Mouse (Mus musculus) granulocyte monocyte progenitor cell, adult 5-6 weeks (primary cell): ENCODE data around the gene Pxdn. TPM values are rescaled to one million over a fixed set of nuclear protein-coding genes. Genes with fewer than 3 reads are reported as not detected.

Experiments used
- ATAC-seq: replicated peaks from 2 replicates; pipeline ENCODE4 v1.8.0; 2016; ENCODE audit warnings: mild to moderate bottlenecking, moderate TSS enrichment, inconsistent platforms; ENCODE audit not compliant: poor library complexity, severe bottlenecking
- total RNA-seq, 2 experiments: library from RNA; stranded (forward) in 1 of 2; stranded (reverse) in 1 of 2; fragments of 200-712, 200-1000 nt in 1 of 2; fragments of >200 nt in 1 of 2; fragmentation: Nextera tagmentation in 1 of 2; gene quantifications; 2 replicates each; pipeline ENCODE4 v1.2.3; 2014 to 2017

The Pxdn gene
- total RNA-seq, 2 experiments from 2014 or later, result not detected

DNA sequence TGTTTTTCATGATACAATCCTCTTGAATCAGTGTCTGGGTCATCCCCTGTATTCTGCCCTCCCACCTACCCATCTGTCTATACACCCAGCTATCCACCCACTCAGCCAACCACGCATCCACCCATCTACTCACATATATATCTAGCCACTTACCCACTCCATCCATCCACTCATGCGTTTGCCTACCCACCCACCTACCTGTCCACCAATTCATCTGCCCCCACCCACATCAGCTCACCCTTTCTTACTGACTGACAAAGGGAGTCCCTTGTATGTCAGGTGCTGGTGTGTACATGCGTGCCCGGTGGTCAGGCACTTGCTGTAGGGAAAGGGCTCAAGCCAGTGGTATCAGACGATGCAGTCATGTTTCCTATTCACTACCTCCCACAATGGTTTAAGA lies 14.1 kb downstream of the Pxdn start:
- ATAC-seq, result no peak

DNA sequence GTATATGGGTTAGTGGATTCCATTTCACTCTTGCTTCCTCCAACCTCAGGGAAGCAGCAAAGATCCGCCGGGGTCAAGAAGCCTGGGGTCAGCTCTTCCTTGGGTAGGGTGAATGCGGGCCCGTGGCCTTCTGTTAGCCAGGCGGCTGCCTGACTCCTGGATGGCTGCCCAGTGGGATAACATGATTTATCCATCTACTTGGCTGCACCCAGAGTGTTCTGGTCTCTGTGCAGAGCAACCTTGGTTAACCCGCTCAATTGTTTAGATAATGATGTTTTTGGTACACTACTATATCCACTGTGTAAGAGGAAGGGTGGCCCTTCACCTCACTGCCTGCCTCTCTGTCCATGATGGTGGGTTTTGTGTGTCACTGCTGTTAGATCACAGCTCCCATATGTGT lies 14.7 kb downstream of the Pxdn start:
- no peak for ATAC-seq

DNA sequence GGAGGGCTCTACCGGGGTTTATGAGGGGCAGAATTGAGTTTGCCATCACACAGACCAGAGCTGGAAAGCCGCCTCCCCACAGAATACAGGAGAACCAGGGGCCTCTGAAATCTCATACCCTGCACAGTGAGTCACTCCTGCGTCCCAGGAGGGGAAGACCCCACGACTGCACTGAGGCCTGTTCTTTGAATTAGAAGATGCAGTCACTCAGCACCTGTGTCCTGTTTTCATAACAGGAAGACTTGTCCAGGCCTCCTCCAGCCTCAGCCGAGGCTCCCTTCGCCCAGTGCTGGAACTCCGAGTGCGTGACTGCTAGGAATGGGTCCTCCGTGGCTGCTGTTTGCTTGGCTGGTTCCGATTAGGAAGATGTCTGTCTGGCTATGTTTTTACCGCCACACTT lies 16.6 kb downstream of the Pxdn start:
- no peak for ATAC-seq

DNA sequence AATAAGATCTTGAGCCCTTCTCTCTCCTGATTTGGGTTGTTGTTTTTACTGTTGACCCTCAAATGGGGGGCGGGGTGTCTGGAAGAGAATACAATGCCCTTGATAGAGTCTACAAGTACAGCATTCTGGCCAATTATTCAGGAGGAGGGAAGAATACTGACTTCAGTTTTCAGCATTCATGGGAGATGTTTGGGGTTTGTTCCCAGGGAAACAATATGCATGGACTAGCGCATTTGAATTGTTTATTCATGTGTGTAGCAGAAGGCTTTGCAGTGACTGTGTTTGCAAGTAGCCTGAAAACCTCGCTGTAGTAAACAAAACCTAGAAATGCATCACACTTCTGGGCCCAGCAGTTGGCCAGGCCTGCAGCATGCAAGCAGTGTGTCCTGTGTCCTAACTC lies 17.1 kb downstream of the Pxdn start:
- no peak for ATAC-seq

DNA sequence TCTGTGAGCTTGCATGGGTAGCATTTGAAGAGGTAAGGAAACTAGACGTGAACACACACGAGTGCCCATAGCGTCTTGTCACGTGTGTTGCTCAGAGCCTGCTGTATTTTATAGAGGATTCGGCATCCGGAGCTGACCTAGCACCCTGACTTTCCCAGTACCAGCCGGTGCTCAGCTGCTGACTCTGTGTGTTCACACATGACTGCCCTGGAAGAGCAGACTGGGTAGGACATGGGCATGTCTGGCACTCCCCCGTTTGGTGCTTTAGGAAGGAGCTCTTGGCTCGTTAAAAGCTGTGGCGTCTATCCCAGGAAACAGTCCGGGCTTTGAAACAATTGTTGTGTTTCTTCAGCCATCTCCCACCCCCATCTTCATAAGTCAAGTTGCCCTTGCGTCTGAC lies 19.6 kb downstream of the Pxdn start:
- ATAC-seq, result no peak

DNA sequence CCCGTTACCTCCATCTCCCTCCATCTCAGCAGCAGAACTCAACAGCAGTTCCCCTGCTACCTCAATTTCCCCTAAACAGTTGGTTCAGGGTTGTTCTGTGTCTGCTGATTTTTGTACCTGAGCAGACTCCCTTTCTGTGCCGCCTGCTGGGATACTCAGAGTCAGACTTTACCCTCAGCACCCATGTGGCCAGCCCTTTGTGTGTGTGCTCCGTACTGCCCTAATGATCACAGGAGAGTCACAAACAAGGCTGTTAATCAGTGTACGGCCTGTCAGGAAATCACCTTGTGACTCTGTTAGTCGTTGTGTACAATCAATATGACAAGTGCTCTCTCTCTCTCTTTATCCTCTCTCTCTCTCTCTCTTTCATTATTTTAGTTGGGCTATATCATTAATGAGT lies 21.2 kb downstream of the Pxdn start:
- no peak for ATAC-seq

DNA sequence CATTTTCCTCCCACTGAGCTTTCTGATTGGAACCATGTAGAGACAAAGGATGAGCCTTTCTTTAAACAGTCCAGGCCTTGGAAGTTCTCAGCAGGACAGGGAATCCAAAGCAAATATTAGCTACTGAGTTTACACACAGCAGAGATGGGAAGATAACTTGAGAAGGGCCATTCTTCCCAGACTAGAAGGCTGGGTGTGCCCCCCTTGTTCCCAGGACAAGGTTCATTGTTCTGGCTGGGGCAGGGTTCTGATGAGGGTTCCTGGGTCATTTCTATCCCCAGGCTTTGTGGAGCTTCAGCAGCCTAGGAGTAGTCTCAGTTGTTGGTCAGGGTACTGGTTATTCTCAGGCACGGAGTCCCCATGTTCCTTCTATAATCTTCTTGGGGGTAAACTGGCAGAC lies 23.6 kb downstream of the Pxdn start:
- ATAC-seq, result no peak

DNA sequence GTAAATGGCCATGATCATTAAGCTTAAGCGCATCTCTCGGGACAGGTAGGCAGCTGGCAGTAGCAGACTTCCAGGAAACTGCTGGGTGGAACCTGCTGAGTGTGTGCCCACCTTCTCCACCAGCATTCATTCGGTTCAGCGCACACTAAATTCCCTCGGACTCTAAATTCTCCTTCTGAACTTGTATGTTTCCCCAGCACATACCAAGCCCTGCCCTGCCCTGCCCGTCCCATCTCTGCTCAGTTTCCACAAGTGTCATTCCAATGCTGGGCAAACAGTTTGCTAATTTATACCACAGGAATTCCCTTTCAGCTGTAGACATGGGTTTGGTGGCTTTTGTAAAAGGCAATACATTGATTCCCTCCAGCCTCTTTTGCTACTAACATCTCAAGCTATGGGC lies 27.6 kb downstream of the Pxdn start:
- ATAC-seq, result no peak

DNA sequence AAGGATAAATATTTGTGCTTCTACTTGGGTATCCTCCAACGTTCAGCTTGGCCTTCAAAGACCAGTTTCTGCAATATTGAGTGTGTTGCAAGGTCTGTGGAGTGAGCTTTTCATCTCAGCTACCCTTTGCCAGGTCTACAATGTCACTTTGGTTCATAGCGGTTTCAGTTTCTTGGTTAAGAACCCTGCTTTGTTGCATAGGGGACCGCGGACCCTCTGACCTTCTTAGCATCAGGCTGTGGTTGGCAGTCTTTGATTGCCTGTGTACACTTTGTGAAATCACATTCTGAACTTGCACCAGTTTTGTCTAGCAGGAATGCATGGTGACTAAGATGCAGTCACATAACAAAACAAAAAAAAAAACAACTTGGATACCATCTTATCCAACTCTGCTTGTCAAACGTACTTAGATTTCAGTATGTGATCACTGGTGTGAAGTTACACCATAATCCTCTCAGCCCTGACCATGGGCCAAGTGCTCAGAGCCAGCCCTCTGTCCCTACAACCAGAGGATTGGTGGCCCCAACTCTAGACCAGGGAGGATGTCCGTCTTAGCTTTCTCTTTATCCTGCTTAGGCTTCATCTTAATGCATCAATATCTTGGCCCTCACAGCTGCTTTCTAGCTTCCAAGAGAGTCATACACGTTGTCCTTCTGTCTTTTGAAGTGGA lies 34.5 kb downstream of the Pxdn start:
- ATAC-seq, result no peak

DNA sequence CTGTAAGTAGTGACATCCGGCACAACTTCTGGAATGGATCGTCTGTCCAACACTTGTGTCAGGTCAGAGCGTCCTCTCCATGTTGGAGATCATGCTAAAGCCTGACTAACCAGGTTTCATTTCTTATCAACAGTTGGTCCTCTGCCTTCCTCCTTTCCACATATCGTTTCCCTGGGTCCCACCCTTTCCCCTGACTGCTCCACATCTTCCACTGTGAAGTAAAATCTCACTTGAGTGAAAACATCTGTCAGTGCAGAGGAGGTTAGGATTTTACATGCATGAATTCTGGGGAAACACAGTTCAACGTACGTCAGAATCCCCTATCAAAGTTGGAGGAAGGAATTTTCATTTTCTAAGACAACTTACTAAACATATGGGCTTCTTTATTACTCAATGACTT lies 35.1 kb downstream of the Pxdn start:
- ATAC-seq, result no peak

DNA sequence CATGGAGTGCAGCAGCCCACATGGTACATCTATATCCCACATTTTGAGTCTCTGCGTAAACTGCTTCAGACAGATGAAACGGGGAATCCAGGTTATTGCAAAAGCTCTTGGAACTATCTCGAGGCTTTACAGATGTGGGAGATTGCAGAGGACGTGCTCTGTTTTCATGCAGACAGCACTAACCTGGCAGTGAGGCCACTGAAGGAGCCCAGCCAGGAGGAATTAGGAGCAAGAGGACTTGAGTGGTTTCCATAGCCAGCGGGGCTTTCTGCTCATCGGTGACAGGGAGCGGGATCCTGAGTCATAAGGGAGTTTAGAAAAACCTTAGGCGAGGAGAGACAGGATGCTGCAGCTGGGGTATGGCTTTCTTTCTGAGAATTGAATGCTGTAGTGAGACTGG lies 42.7 kb downstream of the Pxdn start:
- ATAC-seq, result no peak

DNA sequence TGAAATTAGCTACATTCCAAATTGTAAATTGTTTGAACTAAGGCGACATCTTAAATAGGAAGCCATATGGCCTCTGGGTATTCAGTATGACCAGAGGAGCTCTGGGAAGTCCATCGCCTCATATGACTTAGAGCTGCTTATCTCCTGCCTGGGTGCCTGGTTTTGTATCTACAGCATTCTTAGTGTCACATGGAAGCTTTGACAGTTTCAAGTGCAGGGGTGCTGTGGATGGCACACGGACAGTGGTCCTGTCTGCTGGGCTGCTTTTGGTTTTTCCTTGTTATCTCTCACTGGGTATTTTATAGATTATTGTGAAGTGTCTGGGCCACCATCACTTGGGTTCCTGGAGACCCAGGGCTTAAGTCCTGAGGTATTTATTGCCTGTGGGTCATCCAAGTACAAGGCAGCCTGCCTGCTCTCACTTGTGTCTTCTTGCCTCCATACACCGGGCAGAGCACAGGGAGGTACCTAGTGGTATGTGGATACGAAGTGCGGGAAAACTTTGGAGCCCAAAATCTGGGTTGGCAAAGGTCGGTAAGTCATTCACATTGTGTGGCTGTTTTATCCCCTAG lies 44.4 kb downstream of the Pxdn start:
- no peak for ATAC-seq

DNA sequence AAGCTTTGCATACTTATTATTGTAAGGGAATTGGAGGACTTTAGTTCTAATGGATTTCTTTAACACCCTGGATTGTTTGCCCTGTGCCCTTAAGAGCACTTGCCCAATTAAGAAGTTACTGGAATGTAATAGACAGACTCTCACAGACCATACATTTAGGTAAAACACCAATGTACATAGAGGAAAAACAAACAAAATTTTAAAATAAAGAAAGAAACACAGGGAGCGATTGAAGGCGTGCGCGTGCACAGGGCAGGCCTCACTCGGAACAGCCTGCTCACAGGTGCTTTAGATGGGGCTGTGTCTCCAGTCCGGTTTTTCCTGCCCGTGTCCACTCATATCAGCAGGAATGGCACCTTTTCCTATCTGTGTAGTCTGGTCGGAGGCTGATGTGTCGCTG lies 45.8 kb downstream of the Pxdn start:
- ATAC-seq, result no peak

DNA sequence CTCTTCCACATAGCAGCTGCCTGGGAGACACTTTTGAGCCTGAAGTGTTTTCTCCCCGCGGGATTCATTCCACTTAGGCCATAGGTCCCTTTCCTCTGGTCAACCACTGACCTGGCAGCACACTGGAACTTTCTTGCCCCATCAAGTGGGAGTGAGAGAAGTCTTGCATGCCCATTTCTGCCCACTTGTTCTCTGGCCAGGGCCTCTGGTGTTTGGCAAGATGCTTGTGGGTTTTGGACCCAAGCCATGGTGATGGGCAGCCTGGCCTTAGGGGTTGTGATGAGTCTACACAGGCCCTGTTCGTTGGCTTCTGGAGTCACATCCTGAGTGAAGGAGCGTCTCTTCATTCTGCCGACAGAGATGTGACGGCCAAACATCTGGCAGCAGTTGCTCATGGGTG lies 47.7 kb downstream of the Pxdn start:
- ATAC-seq, result no peak

DNA sequence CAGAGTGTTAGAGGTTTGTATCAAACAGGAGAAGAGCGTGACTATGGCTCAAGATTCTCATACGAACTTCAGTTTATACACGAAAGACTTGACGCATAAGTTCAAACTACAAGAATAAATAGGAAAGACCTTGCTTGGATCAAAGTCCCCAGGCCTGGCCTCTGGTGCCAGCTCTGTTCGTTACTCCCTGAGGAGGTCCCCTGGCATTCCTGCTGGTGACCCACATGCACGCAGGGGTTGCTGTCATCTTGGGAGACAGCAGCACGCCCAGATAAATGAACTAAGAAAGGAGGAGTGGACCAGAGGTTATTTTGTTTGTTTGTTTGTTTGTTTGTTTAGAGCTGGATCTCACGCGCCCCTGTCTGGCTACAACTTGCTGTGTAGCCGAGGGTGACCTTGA lies 48.8 kb downstream of the Pxdn start:
- no peak for ATAC-seq

DNA sequence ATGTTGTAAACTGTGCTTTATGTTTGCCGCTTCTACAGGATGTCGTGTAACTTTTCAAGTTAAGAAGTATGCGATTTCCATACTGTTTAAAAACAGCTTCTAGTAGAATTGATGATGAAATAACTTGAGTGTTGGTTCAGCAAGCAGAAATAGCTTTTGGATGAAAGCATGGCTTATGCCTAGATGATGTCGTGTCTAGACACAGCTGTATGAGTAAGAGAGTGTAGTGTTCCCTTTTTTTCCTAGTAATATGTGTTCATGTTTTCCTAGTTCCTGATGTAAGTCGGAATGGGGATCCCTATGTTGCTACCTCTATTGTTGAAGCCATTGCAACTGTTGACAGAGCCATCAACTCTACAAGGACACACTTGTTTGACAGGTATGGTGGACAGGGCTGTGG lies 61.5 kb downstream of the Pxdn start:
- no peak for ATAC-seq

DNA sequence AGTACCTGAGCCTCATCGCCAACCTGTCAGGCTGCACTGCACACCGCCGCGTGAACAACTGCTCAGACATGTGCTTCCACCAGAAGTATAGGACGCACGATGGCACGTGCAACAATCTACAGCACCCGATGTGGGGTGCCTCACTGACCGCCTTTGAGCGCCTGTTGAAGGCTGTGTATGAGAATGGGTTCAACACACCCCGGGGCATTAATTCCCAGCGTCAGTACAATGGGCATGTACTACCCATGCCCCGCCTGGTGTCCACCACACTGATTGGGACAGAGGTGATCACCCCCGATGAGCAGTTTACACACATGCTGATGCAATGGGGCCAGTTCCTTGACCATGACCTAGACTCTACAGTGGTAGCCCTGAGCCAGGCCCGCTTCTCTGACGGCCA lies 64.5 kb downstream of the Pxdn start:
- ATAC-seq, result no peak

DNA sequence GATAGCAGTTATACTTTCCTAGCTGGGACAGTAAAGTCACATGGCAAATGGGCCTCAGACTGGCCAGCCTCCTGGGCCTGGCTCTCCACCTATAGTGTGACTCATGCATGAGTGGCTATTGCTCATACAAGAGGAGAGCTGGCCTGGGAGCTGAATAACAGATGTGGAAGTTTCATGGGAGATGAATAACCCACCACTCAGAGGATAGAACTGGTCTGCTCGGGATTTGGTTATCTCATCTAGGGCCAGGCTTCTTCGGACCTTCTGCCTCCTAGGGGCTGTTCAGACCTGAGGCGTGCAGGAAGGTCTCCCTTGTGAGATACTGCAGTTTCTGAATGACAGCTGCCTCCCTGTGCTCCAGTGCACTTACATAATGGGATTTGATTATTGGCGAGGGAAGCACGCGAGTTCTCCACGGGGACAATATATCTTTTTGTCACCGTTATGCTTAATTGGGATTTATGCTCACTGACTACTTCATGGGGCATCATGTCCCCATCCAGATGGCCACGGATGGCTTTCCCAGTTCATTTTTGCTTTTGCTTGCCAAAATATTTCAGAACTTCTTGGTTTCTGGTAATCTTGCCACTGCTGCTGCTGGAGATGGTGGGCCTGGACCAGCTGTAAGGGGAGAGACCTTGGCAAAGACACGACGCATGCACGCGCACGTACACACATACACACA lies 66.4 kb downstream of the Pxdn start:
- no peak for ATAC-seq

DNA sequence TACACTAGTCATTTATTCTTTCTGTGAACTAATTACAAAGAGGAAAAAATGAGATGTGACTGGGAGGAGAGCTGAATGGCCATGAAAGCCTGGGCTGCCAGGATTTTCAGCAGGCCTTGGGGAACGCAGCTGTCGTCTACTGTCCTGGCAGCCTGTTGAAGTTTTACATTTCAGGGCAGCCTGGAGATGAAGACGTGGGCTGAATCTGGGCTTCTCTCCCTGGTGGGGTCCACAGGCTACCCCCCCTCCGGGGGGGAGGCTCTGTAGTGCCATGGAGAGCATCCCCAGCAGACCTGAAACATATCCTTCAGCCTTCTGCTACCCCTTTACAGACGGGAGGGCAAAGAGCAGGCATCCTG lies 66.9 kb downstream of the Pxdn start:
- no peak for ATAC-seq

DNA sequence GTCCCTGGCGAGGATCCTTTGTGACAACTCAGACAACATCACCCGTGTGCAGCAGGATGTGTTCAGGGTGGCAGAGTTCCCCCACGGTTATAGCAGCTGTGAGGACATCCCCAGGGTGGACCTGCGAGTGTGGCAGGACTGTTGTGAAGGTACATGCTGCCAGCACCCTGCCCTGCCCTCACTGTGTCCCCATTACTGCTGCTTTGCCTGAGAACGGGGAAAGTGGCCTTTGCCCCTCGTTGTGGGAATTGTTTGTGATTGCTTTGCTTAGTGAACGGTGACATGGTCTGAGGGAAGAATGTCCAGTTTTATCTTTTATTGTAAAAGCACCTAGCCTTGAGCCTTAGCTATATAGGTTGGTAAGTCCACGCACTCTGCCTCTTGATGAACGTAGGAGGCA lies 69.2 kb downstream of the Pxdn start:
- ATAC-seq, result no peak

DNA sequence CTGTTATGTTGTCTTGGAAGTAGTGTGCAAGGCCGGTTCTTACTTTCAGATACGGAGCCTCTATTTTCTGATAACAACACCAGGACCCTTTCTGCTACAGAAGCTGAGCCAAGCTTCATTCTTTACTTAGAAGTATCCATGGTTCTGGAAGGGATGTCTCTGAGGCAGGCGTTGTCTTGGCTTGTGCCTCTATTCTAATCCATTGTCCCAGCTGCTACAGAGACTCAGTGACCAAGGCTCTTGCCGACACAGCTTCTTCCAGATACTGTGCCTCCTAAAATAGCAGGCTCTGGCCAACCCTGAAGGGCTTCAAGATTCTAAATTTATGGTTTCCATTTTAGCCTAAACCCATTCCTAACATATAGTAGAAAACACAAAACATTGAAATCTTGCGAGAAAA lies 71.3 kb downstream of the Pxdn start:
- no peak for ATAC-seq

DNA sequence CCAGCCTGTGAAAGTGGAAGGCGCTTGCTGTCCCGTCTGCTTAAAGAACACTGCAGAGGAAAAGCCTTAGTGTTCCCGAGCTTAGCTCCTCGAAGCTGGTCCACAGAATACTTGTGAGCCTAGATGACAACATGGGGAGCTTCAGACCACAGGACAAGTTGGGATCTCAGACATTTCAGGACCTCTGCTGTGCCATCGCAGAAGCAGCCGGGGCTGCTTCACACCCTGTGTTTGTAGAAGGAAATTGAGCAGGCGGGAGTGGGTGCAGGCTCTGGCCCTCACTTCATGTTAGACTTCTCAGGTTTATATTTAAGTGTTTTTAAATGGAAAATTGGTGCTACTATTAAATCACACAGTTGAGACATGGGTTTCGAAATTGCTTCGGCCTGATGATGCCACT lies 78.1 kb downstream of the Pxdn start:
- ATAC-seq, result no peak
